Mouse (Mus musculus) 3T3-L1 (cell line): Measurements from ENCODE around the gene Lpp.
A peak's percentile ranks its signal among the peaks of the same experiment; 100 is the strongest.

Experiments used
- DNase-seq: peaks from one replicate; pipeline ENCODE4 v3.0.0-alpha.2; 2015; ENCODE audit warnings: low read depth, low spot score

Gene Lpp

GRCm38 (mm10) chr16:24498103-24498659, 104.9 kb downstream of the Lpp start:
- peak; percentile 100 for DNase-seq

DNA sequence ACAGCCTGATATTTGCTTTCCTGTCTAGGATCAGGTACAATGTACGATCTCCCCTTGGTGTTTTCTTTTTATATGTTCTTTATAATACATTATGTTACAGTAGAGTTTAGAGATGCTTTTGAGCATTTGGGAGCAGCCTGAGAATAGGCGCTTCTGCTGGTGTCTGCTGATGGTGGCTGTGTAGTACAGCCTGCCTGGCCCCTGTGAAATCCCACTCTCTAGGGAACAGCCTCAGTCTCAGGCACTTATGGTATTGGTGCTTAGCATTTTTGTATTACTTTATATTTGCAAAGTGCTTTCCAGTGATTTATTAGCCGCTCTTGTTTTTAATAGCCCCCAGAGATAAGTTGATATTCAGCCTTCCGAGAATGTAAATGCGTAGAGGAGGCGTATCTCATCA, 107.9 kb downstream of the Lpp start:
- DNase-seq, result no peak

- DNase-seq, result no peak
Measured at GRCm38 (mm10) chr16:24501628-24502294, 108.5 kb downstream of the Lpp start.

GRCm38 (mm10) chr16:24502295-24502823, 109.1 kb downstream of the Lpp start:
- DNase-seq, result no peak

DNA sequence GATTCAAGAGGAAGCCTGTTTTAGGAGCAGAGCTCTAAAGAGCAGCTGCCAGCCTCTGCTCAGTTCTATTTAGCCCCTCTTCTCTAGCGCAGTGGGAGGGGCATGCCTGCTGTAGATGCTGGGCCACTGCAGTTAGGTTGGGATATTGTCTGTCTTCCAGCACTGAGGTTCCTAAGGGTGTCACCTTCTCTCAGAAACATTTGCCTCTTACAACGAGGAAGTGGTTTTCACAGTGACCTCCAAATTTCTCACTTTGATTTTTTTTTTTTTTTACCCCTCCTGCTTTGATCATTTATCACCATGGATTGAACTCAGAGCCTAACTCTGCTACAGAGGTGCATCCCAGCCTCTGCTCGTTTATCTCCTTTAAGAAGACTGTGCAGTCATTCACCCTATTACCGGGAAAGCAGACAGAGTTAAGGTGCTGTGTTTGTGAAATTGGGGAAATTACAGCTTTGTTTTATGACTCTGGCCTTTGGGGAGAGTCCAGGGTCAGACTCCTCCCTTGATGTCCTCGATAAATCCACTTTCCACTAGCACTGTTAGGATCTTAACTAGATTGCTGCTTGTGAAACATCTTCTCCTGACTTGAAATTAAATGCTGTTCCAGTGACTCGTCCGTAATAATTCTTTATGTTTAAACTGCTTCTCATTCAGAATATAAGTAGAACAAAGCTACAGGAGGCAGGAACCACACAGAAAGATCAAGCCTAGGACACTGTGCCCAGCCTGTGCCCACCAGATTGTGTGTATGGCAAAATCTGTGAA, 111.7 kb downstream of the Lpp start:
- peak; percentile 42 for DNase-seq

DNA sequence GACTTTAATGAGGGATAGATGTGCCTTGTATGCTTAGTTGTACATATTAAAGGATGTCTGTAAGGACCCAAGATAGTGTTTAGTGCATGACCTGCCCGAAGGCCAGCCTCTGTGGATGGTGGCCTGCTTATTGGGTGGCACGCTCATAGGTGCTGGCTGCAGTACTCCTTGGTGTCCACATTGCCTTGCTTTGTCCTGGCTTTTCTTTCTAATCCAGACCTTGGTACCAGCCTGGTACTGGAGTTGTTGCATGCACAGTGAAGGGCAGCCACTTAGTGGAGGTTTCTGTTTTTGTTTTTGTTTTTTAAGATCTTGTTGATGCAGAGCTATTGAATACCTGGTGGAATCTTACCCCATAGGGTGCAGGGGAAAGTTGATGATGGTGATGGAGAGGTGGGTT, 112.9 kb downstream of the Lpp start:
- no peak for DNase-seq

GRCm38 (mm10) chr16:24506740-24507139, 113.4 kb downstream of the Lpp start:
- DNase-seq, result no peak

GRCm38 (mm10) chr16:24507927-24508540, 114.7 kb downstream of the Lpp start:
- peak; percentile 78 for DNase-seq

- no peak for DNase-seq
Measured at GRCm38 (mm10) chr16:24509100-24509812, 115.9 kb downstream of the Lpp start.

DNA sequence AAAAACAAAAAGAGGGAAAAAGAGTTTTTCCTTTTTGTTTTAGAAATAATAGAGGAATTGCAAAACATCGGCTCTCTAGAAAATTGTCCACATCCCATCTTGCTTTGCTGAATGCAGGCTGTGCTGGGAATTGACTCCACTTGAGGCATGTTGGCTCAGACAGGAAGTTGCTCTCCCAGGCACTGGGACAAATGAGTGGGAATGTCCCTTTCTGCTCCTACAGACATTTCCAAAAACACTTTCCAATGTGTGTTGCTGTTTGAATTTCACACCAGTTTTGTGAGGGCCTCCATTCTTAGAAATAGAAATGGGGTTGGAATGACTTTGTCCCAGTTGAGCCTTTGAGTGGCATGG, 116.5 kb downstream of the Lpp start:
- no peak for DNase-seq

GRCm38 (mm10) chr16:24513228-24513627, 119.9 kb downstream of the Lpp start:
- DNase-seq, result no peak

DNA sequence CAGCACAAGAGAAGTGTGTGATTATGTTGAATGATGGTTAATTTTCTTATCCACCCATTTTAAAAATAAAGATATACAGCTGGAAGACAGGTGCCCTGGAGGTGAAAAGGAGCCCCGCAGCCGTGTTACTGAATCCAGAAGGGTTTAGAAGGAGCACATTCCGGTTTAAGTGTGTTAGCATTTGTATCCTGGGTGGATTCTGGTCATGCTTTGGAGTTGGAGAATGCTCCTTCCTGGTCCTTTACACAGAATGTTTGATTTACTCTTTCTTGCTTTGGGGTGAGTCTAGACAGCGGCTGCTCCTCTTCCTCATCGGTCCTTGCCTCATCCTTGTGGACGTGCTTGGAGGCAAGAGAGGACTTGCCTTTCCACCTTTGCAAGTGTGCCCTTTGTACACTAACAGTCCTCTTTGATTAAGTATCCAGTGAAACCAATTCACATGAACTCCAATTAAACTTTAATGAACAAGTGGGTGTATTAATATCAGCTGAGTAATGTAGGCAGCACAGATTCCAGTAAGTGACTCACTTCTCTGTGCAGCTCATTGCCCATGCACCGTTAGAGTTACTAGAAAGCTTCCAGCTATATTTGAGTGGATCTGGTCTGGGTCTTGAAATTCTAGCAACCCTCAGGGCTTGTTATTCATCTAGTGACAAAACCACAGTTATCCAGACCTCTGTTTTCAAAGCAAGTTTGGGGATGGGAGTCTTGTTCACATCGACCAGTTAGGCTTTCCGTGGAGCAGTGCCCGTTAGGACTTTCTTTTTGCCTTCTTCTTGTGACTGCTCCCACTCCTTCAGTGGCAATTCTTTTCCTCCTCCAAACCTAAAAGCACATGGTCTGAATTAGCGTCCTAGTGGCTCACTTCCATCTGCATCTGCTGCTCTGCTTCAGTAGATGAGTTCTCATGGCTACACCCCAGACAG, 121.8 kb downstream of the Lpp start:
- peak; percentile 91 for DNase-seq

DNA sequence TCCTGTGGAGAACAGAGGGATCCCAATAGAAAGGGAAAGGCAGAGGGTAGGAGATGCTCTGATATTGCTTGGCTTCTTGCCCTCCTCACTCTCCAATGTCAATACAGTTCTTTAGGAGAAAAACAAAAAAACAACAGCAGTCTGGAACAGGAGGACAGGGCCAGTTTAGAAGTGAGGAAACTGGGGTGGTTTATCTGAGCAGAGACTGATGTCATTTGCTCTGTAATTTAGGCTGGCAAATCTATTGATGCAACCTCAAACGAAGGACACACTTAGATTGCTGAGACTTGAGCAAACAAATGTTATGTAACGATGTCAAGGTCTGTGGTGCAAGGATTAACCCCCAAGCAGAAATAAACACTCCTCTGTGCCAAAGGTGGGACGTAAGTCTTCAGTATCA, 123.7 kb downstream of the Lpp start:
- DNase-seq, result no peak

- no peak for DNase-seq
Measured at GRCm38 (mm10) chr16:24517501-24518042, 124.3 kb downstream of the Lpp start.

DNA sequence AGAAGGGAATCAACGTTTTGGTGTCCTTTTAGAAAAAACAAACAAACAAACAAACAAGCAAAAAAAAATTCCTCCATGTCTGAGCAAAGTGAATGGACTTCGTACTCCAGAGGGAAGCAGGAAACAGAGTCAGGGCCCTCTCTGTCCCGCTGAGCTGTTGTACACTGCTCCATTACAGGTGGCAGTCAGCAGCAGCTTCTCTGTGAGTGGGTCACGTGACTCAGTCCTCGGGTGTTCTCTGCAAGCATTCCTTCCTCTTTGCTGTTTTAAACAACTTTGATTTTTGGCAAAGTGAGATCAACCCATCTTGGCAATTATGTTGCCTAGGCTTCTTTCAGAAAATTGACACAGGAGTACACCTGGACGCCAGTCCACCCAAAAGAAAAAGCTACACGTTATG, 125.5 kb downstream of the Lpp start:
- no peak for DNase-seq

DNA sequence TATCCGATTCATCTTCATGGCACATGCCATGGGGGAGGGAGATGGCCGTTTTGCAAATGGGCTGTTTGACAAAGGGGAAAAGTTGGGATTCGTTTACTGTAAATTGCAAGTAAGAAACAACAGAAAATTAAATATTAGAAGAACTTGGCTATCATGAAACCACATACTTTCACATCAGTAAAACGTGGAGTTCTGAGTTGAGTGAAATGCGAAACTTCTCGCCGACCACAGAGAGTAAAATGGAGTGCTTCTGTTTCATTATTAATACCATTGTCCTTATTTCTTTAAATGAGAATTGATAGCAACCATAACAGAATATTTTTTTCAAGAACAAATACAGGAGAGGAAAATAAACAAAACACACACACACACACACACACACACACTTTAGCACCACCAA, 133.9 kb downstream of the Lpp start:
- no peak for DNase-seq

DNA sequence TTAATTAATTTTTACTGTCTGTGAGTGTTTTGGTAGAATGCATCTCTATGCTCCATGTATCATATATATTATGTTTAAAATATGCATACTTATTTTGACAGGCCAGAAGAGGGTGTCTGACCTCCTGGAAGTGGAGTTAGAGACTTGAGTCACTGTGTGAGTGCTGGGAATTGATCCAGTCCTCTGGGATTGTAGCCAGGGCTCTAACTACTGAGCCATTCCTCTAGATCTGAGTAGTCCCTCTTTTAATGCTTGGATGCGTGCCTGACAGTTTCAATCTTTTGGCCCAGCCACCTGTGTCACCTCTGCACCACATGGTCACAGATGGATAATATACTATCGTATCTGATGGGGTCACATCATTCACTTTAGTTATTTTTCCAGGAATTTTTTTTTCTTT, 138.4 kb downstream of the Lpp start:
- DNase-seq, result peak; percentile 62

DNA sequence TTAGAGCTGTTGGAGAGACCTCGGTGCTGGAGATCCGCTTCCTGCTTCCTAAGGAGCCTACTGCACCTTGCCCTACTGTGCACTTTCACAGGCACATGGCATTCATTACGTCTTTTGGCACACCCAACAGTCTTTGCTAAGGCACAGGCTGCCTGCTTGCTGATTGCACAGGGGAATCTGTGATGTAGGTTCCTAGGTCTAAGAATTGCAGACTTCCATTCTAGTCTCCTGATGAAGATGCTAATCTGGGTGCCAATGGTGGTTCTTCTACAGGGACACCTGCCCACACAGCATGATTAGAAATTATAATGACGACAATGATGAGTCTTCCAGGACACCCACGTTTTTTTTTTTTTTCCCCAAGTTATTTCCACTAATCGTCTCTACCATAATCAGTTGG, 141.9 kb downstream of the Lpp start:
- no peak for DNase-seq

- DNase-seq, result no peak
Measured at GRCm38 (mm10) chr16:24536261-24536660, 143.0 kb downstream of the Lpp start.

- no peak for DNase-seq
Measured at GRCm38 (mm10) chr16:24539003-24539402, 145.7 kb downstream of the Lpp start.
